Mouse (Mus musculus) liver, postnatal 0 days (tissue): ENCODE data around the gene Imp4.

Source experiments
- CTCF ChIP-seq: sonication (generic); IDR thresholded peaks from 2 replicates; pipeline ENCODE4 v1.5.1; 2016; ENCODE audit warnings: antibody characterized with exemption, low read depth
- EP300 ChIP-seq: IDR thresholded peaks from 2 replicates; pipeline ENCODE4 v1.6.1; 2016; ENCODE audit warnings: antibody characterized with exemption, low read depth, mild to moderate bottlenecking

GRCm38 (mm10) chr1:34472427-34473300 is 33.0 kb downstream of the Imp4 start:
- TF ChIP-seq CTCF (peak; percentile 24; the same call in 1 of the 2 replicates), EP300 (no peak)
